Mouse (Mus musculus) adrenal gland, postnatal 10 days (tissue): ENCODE results near the gene Sobp. TPM values are rescaled to one million over a fixed set of nuclear protein-coding genes. Genes with fewer than 3 reads are reported as not detected.

Experiments used
- DNase-seq: peaks from one replicate; pipeline ENCODE4 v3.0.0; 2021; ENCODE audit warnings: mixed read lengths
- total RNA-seq, 2 experiments: library from RNA; stranded (reverse); gene quantifications; 2 replicates each; pipeline ENCODE4 v1.2.3; 2021

Sobp gene
- total RNA-seq, 2 experiments from 2014 or later = 2.8 to 5.3 TPM

- no peak for DNase-seq
These were observed 15.0 kb downstream of the Sobp start for GRCm38 (mm10) chr10:43159333-43159732.

GRCm38 (mm10) chr10:43158917-43159316 is 15.4 kb downstream of the Sobp start:
- DNase-seq = no peak

GRCm38 (mm10) chr10:43155046-43155560 is 19.2 kb downstream of the Sobp start:
- peak; percentile 74 for DNase-seq

- no peak for DNase-seq
These were observed 21.7 kb downstream of the Sobp start for GRCm38 (mm10) chr10:43152643-43153042.

GRCm38 (mm10) chr10:43148456-43148855 is 25.9 kb downstream of the Sobp start:
- no peak for DNase-seq

GRCm38 (mm10) chr10:43143173-43143572 is 31.2 kb downstream of the Sobp start:
- DNase-seq = no peak

GRCm38 (mm10) chr10:43134027-43134426 is 40.3 kb downstream of the Sobp start:
- no peak for DNase-seq

- DNase-seq = no peak
These were observed 45.6 kb downstream of the Sobp start for GRCm38 (mm10) chr10:43128750-43129149.

GRCm38 (mm10) chr10:43124561-43124960 is 49.8 kb downstream of the Sobp start:
- DNase-seq = no peak

- no peak for DNase-seq
These were observed 50.2 kb downstream of the Sobp start for GRCm38 (mm10) chr10:43124156-43124555.

- DNase-seq = no peak
These were observed 50.9 kb downstream of the Sobp start for GRCm38 (mm10) chr10:43123422-43123821.

- DNase-seq = no peak
These were observed 53.5 kb downstream of the Sobp start for GRCm38 (mm10) chr10:43120688-43121450.

- DNase-seq = no peak
These were observed 58.0 kb downstream of the Sobp start for GRCm38 (mm10) chr10:43116083-43116927.

GRCm38 (mm10) chr10:43112296-43112695 is 62.0 kb downstream of the Sobp start:
- no peak for DNase-seq

GRCm38 (mm10) chr10:43106616-43107015 is 67.7 kb downstream of the Sobp start:
- DNase-seq = no peak

GRCm38 (mm10) chr10:43106196-43106595 is 68.1 kb downstream of the Sobp start:
- no peak for DNase-seq

- no peak for DNase-seq
These were observed 73.8 kb downstream of the Sobp start for GRCm38 (mm10) chr10:43100513-43100912.

GRCm38 (mm10) chr10:43099229-43099628 is 75.1 kb downstream of the Sobp start:
- DNase-seq = no peak

GRCm38 (mm10) chr10:43097755-43098154 is 76.6 kb downstream of the Sobp start:
- no peak for DNase-seq

- DNase-seq = no peak
These were observed 77.7 kb downstream of the Sobp start for GRCm38 (mm10) chr10:43096614-43097013.

GRCm38 (mm10) chr10:43094537-43094936 is 79.8 kb downstream of the Sobp start:
- no peak for DNase-seq

GRCm38 (mm10) chr10:43093440-43093839 is 80.9 kb downstream of the Sobp start:
- DNase-seq = no peak

GRCm38 (mm10) chr10:43090040-43090439 is 84.3 kb downstream of the Sobp start:
- no peak for DNase-seq
